Mouse (Mus musculus) urinary bladder, postnatal 0 days (tissue): ENCODE results near the gene Zkscan1. TPM values are rescaled to one million over a fixed set of nuclear protein-coding genes. Genes with fewer than 3 reads are reported as not detected.

Source experiments
- polyA plus RNA-seq: library from polyadenylated mRNA; unstranded; fragments of >200 nt; fragmentation: Nextera tagmentation; extraction: Ambion mirVana; gene quantifications from 2 replicates; pipeline ENCODE4 v1.2.1, GENCODE M21; 2015

The Zkscan1 gene
- 5.8 and 7.2 TPM in 2 replicates for polyA plus RNA-seq

DNA sequence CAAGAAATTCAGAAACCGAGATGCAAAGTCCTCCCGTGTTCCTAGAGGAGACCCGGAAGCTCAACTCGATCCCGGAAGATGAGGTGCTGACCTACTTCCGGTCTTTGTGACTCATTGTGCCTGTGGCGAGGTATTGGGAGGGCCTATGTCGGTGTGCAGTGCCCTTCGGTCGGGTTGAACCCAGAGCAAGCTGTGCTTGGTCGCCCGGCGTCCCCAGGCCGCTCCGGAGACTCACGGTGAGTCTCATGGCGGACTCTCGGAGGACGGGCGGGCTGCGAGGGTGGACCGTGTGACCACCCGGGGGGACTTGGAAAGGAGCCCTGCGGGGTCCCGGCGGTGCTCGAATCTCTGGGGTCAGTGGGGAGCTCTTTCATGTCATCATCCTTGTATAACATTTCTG lies at the start of gene Zkscan1:
Gene Zkscan1 (plus strand): TSS at position 89 of the 400 bp plus-strand sequence.

DNA sequence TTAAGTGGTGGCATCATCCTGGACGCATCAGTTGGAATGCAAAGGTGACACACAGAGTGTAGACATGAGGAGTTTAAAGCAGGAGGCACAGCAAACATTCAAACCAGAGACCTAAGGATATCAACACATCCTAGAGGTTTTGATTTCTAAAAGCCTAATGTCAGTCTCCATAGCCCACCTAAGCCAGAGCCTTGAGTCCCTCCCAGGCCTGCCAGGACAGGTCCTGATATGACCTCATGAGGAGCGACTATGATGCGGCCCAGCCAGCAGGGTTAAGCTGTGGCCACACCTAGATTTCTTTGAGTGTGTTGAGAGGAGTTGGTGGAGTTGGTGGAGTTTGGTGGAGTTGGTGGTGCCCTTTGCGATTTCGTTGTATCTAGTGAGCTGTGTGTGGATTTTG lies 32.0 kb upstream of the Zkscan1 start, which contains the start of gene Smok3c:
Gene Smok3c (plus strand): TSS at position 301 of the 400 bp plus-strand sequence.

DNA sequence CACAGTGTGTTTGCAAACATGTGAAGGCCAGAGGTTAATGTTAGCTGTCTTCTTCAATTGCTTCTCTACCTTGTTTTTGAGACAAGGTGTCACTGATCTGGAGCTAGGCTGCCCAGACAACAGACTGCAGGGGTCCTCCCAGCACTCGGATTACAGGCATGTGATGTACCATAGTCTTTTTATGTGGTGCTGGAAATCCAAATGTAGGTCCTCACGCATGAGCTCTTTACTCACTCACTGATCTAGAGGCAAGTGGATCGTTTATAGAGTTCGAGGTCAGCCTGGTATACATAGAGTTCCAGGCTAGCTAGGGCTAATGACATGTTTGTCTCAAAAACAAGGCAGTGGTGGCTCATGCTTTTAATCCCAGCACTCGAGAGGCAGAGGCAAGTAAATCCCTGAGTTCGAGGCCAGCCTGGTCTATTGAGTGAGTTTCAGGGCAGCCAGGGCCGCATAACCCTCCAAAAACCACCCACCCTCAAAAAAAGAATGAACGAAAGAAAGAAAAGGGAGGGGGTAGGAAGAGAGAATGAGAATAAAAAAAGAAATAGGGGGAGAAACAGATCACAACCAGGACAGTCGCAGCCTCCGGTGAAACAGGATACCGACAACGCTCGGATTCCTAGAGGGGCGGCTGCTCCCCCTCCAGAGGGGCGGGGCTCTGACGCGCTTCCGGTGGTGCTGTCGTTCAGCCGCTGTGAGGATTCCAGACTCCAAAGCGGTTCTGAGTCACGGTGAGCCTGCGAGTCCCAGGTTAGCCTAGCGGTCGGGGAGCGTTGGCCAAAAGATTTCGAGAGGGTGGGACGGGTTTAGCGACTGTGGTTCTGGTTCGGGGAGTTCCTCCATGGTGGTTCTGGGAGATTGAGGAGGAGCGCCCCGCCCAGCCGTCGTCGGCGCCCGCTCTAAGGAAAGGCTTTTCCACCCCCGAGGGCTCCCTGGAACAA lies 31.6 kb downstream of the Zkscan1 start, which contains the start of gene Zscan21:
Gene Zscan21 (plus strand): TSS at position 649 of the 944 bp plus-strand sequence.

DNA sequence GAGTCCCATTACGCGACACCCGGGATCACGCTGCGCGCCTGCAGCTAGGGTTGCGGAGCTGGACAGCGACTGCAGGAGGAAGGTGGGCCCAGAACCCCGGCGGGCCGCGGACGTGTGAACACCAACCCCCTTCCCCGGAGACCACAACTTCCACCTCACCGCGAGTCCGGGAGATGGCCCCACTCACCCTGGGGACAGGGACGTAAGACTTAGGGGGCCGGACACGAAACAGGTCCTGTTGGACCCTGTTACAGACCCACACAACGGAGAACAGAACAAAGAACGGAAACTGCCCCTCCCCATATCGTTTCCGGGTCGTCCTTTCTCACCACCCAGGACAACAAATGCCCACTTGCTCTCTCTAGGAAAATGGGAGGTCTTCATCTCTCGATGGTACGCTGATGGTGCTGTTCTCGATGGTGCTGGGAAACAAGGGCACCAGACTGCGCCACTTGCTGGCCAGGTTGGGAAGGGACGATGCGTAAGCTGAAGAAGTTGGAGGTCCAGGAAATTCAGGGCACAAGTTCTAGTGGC lies 70.6 kb downstream of the Zkscan1 start, which contains the start of gene Zfp113:
Gene Zfp113 (minus strand): TSS at position 302 of the 534 bp plus-strand sequence.

Other genes with a start within 250 kb of the Zkscan1 start
- gene Pilra, start 248.8 kb upstream of the Zkscan1 start, polyA plus RNA-seq = 84.3 and 85.3 TPM in 2 replicates
- 0.79 and 4.1 TPM in 2 replicates for gene Pilrb1, start 227.0 kb upstream of the Zkscan1 start, polyA plus RNA-seq
- 0.71 and 3.5 TPM in 2 replicates for gene Pilrb2, start 213.3 kb upstream of the Zkscan1 start, polyA plus RNA-seq
- gene Cyp3a13, start 163.5 kb upstream of the Zkscan1 start, polyA plus RNA-seq = 0.24 and 0.42 TPM in 2 replicates
- gene Gjc3, start 122.0 kb upstream of the Zkscan1 start, polyA plus RNA-seq = 0.33 and 0.45 TPM in 2 replicates
- 0.28 and 0.48 TPM in 2 replicates for gene Azgp1, start 103.6 kb upstream of the Zkscan1 start, polyA plus RNA-seq
- gene Smok3a, start 63.8 kb upstream of the Zkscan1 start, polyA plus RNA-seq = not detected in 2 replicates
- gene Smok3b, start 63.7 kb upstream of the Zkscan1 start, polyA plus RNA-seq = not detected in 2 replicates
- gene Smok3c, start 31.9 kb upstream of the Zkscan1 start, polyA plus RNA-seq = not detected in 2 replicates
- 23.5 and 26.3 TPM in 2 replicates for gene Zscan21, start 31.8 kb downstream of the Zkscan1 start, polyA plus RNA-seq
- gene Zfp113, start 70.7 kb downstream of the Zkscan1 start, polyA plus RNA-seq = 6.8 and 7.5 TPM in 2 replicates
- gene Cops6, start 76.0 kb downstream of the Zkscan1 start, polyA plus RNA-seq = 224 and 240 TPM in 2 replicates
- 9.8 and 10.3 TPM in 2 replicates for gene Ap4m1, start 86.9 kb downstream of the Zkscan1 start, polyA plus RNA-seq
- gene Mcm7, start 87.3 kb downstream of the Zkscan1 start, polyA plus RNA-seq = 38.7 and 44.9 TPM in 2 replicates
- 33.7 and 34.9 TPM in 2 replicates for gene Taf6, start 102.4 kb downstream of the Zkscan1 start, polyA plus RNA-seq
- 21.2 and 22.7 TPM in 2 replicates for gene Cnpy4, start 102.4 kb downstream of the Zkscan1 start, polyA plus RNA-seq
- 8.4 and 9.6 TPM in 2 replicates for gene Mblac1, start 109.2 kb downstream of the Zkscan1 start, polyA plus RNA-seq
- gene Nxpe5, start 140.8 kb downstream of the Zkscan1 start, polyA plus RNA-seq = 0.42 and 0.51 TPM in 2 replicates
- 71.9 and 85.1 TPM in 2 replicates for gene Lamtor4, start 170.4 kb downstream of the Zkscan1 start, polyA plus RNA-seq
- gene BC037034, start 178.9 kb downstream of the Zkscan1 start, polyA plus RNA-seq = 2.6 and 2.7 TPM in 2 replicates
- gene Gal3st4, start 187.8 kb downstream of the Zkscan1 start, polyA plus RNA-seq = 1.9 and 2.0 TPM in 2 replicates
- 0.12 and 0.25 TPM in 2 replicates for gene Gm43720, start 194.9 kb downstream of the Zkscan1 start, polyA plus RNA-seq
- 1.4 and 1.5 TPM in 2 replicates for gene Gpc2, start 194.9 kb downstream of the Zkscan1 start, polyA plus RNA-seq
- 0.61 and 1.1 TPM in 2 replicates for gene Stag3, start 195.2 kb downstream of the Zkscan1 start, polyA plus RNA-seq